Mouse (Mus musculus) 416B (cell line): ENCODE results near the gene Arhgap44.

Experiments
- DNase-seq: peaks from one replicate; pipeline ENCODE4 v3.0.0; 2011; ENCODE audit warnings: low read depth

Arhgap44 gene

DNA sequence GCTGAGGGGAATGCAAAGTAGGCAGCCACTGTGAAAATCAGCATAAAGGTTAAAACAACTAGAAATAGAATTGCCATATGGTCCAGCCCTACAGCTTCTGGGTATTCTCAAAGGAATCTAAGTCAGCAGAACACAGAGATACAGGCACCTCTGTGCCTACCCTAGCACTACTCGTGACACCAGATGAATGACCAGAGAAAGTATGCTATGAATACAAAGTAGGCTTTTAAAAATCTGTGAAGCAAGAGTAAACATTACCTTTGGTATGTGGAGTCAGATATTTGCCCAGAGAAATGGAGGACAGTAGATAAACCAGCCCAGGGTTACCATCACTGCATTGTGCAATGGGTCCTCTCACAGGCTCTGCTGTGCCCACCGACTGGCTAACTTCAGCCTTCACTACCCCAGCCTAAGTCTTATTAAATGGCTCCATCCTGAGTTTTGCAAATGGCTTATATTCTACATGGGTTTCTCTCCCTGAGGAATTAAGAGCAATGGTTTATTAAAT is 25.6 kb downstream of the Arhgap44 start:
- no peak for DNase-seq

DNA sequence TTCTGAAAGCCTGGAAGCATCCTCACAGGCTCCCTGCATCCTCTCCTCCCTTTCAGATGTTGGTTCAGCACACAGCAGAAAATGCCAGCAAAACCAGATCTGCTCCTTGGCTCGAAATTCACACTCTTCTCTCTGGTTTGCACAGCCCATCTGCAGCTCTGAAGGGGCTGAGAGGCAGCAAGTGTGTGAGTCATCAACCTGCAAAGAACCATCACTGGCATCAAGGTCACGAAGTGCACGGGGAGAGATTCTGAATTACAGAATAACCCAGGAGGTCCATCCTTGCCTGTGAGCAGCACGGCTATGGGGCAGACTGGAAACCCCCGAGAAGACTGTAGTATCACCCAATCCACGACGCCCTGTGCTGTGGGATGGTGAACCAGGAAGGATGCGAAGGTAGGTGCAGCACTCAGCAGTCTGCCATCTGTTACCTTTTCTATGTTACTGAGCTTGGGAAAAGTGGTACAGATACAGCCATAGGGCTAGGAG is 27.5 kb downstream of the Arhgap44 start:
- DNase-seq, result no peak

DNA sequence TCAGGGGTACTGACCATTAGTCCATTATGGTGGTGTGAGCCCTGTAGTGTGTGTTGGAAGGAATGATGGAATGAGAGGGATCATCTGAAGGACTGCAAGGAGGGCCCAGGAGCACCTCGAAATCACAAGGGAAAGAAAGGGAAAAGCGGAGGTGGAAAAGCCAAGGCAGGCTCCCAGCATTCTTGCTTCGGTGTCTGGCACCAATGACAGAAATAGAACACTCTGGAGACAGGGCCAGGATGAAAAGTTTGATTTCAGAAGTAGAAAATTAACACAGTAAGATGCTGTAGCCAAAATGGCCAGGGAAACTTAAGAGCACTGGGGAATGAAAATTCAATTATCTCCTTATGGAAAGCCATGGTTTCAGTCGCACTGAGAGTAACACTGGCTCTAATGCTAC is 29.1 kb downstream of the Arhgap44 start:
- no peak for DNase-seq

DNA sequence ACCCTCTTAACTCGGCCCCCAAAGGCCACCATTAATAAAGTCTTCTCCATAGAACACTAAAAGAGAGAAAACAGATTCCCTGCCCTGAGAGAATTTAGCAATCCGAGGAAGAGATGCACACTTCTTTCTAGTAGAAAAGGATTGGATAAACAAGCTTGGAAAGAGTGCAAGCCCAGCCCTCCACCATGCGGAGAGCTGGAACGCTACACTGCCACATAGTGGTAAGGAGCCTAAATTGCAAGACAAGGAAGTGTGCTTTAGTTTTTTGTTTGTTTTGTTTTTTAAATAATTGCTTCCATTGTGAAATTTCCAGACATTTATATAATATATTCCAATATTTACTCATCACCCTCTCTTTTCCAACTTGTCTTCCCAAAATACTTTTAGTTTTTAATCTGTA is 33.7 kb downstream of the Arhgap44 start:
- DNase-seq, result peak; percentile 2

DNA sequence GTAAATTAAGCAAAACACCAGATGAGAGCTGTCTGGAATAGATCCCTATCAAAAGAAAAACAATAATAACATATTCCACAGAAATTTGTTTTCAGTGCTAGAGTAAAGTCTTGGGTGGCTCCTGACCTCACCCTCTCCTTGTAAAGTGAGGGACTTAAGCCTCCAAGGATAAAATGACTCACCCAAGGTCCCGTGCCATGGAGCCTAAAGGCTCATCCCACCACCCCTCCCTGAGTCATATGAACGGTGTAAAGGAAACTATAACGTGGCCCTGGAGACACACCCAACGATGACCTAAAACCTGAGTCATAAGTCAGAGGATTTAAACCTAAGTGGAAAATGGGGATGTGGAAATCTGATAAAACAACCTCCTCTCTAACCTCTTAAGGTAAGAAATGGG is 34.1 kb downstream of the Arhgap44 start:
- DNase-seq, result peak; percentile 34

DNA sequence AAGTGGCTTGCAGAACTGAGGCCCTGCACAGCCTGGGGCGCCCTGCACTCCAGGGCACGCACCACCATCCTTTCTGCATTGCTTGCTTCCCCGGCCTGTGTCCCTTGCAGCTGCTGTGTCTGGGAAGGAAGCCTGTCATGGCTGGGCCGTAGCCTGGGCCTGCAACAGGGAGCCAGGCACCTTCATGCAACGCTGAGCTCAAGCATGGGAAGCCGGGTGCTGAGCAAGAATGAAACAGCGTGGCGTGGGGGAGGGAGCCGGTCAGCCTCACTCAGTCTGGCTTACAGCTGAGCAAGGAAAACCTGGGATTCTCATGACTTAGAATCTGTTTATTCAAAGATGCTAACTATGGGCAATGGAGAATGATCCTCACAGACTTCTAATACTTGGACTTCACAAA is 36.2 kb downstream of the Arhgap44 start:
- no peak for DNase-seq

DNA sequence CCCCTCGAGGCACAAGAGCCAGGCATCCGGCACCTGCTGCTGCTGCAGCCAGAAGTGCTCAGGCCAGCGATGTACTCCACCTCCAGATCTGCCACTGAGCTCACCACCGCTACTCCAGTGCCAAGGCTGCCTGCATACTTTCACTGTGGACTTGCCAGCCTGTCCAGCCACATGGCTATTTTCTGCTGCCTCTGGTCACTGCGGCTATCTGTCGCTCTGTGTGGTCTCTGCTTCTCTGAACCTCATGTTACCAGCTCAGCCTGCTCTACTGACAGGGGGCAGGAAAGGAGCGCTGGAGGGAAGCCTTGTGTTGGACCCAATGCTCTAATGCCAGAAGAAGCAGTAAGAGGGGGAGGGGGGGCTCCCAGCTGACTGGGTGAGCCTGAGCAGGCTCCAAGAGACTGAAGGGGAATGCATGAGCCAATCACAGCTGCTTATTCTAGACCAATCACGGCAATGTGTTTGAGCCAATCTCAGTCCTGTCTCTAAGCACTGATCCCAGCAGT is 37.8 kb downstream of the Arhgap44 start:
- no peak for DNase-seq

DNA sequence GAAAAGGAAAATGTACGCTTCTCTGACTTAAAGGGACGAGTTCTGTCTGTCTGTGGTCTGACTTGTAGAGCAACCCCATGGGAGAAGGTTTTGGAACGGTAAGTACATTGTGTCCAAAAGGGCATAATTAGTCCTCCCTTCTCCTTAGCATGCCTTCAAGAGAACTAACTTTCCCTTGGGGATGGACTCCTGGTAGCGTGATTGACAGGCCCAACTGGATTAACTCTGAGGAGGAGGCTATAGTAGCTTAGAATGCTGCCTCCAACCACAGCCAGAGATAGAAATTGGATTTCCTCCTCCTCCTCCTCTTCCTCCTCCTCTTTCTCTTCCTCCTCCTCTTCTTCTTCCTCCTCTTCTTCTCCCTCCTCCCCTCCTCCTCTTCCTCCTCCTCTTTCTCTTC is 42.5 kb downstream of the Arhgap44 start:
- DNase-seq, result no peak

DNA sequence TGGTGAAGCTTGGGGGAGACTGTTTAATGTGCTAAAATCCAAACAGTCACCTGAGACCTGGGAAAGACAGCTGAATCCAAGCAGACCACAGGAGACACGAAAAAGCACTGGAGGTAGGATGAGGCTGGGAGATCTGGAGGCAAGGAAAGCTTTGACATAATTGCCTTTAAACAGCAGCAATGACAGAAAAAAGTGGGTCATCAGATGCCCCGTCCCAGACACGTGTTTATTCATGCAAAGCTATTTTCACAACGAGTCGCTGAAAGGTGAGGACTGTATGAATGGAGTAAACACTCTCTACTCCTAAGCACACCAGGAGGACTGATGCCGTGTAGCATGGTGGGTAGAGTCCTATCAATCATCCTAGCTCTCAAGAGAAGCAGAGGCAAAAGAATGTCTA is 47.0 kb downstream of the Arhgap44 start:
- no peak for DNase-seq

DNA sequence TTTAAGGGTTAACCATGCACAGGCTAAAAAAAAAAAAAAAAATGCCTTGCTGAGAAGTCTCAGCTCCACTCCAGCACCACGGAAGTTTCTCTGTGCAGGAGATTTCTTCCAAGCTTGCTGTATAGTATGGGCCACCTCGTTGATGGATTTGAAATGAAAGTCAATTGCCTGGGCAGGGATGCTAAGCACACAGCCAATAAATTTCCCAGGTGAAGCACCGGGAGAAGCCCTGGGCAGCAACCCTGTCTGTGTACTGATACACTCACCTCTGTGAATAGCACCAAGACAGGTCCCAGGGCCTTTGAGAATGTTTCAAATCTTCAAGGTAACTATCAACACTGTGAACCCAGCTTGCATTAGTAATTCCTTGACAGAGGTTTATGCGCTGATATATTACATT is 50.7 kb downstream of the Arhgap44 start:
- no peak for DNase-seq

DNA sequence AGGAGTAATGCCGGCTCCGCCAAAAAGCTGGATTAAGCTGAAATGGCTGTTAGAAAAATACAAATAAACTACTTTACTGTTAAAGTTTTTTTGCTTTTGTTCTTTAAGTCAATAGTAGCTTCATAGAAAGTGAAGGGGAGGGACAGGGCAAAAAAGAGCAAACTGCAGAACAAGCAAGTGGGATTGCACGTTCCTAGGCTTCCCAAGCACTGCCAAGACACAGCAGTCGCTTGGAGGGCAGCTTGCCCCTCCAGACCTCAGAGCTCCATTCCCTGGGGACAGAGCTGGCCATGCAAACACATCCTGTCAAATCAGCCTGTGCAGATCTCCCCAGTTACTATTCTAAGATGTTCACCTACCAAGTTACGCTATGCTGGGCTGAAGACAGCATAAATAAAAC is 51.1 kb downstream of the Arhgap44 start:
- no peak for DNase-seq

DNA sequence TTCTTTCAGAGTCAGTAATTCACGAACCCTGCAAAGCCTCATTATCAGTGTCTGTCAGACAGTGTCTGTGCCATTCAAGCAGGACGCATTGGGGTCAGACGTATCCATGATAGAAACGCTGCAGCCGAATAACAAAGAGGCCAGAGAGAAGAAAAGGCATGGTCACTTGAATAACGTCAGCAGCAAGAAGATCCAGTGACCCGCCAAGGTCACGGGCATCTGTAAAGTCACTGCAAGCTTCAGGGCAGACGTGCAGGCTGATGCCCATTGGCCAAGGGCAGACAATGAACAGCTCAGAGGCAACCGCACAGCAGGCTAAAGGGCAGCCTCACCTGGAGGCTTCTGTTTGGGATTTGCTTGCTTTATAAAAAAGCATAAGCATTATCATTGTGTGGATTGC is 52.7 kb downstream of the Arhgap44 start:
- DNase-seq, result no peak

DNA sequence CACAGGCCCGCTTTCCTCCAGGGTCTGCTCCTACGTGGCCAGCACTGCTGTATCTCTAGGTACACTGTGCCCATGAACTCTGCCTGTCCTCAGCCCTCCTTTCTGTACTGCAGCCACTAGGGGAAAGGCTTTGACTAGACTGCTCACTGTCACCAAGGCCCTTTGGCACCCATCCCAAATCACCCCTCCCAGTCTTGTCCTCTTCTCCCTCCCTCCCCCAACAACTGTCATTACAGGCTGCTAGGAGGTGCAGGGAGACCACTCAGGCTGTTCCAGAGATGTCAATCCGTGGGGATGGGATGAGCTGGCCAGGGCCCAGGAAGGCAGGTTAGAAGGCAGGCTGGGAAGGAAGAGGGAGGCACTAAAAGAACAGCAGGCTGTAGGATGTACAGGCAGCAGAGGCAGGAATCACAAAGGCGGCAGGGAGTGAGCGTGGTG is 55.0 kb downstream of the Arhgap44 start:
- no peak for DNase-seq

DNA sequence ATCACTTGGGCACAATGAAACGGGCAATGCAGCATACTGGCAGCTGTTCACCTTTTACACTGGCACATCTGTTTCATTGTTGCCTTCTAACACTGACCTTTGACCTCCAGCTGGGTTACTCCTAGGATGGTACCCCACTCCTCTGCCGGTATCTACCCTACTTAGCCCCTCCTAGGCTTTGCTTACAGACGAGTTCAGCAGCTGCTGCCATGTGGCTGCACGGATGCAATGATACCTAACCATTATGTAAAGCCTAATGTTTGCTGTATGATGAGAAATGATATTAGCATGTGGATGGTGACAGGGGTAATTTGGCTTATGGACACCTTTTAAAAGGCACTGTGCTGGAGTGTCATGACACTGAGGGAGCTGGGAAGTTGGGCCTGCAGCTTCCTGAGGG is 55.6 kb downstream of the Arhgap44 start:
- no peak for DNase-seq

DNA sequence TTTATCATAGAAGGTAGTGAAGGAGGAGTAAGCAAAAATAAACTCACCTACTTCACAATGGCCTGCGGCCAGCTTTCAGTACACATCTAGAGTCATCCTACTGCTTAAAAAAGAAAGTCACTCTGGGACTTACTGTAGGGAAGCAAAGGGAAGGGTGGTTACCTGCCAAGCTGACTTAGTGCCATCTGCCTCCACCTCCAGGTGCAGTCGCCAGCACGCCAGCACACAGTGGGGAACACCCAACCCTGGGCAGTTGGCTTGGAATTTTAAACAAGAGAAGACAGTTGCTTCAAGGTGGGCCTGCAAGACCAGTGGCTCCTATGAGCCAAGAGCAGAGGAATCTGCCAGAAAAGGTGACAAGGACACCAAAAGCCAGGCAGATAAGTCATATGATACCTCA is 58.7 kb downstream of the Arhgap44 start:
- no peak for DNase-seq

DNA sequence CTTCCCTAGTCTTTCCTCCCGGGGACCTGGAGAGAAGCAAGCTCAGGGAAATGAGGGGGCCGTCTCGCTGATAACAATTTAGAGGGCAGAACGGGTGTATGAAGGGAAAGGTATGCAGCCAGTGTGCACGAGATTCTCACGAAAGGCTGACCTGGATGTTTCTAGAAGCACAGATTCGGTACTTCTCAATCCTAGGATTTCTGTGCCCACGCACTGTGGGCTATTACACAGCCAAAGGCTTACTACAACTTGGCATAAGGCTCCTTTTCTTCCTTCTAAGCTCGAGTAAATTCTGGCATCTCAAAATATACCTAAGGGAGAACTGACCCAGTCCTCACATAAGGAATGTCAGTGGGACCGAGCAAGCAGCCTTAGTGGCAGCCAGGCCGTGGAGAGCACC is 61.6 kb downstream of the Arhgap44 start:
- no peak for DNase-seq

DNA sequence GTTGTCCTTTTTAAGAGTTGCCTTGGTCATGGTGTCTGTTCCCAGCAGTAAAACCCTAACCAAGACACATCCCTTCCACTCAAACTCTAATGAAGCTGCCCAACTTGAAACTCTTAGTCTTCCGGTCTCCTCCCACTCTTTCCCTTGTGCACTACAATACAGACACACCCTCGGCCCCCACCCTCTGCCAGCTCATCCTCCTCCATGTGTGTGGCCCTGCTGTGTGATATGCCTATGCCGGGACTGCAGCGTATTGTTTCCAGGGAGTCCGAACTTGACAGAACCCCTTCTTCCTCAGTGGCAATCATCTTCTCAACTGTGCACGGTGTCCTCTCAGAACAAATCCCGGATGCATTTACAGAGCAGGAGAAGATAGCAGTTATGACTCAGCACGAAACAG is 62.7 kb downstream of the Arhgap44 start:
- DNase-seq, result no peak

DNA sequence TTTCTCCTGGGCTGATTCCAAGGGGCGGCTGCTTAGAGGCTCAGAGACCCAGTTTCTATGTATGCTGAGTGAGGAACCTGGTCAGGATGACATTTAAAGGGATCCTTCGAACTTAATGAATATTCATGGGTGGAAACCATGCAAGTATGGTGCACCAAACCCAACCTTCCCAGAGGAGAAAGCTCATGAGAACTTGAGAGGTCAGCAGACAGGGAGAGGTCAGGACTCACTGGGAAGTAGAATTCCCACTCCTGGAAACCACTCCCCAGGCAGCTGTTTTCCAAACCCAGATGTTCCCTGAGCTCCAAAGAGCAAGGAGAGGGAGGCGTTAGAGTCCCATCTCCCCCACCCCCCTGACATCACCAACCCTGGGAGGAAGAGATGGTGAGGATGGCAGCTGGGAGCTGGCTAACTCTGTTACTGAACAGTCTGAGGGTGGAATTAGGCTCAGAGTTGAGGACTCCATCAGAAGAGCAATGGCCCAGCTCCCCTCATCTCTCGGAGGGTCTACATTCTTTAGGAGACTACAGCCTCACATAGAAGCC is 65.2 kb downstream of the Arhgap44 start:
- no peak for DNase-seq

DNA sequence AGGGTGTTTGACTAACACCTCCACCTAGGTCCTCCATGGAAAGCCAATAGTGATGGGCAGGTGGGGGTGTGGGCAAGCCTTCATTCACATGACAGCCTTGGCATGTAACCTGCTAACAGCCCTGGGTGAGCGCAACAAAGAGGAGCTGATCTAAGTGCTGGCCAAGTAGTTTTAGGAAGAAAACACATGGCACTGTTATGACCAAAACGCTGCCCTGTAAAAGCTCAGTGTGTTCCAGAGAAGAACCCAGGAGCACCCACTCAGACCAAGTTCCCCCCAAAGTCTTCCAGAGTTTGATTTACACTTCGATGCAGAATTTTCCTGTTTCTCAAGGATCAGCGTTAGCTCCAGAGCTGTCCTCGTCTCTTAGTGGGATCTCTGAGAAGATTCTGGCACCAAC is 65.9 kb downstream of the Arhgap44 start:
- DNase-seq, result no peak

DNA sequence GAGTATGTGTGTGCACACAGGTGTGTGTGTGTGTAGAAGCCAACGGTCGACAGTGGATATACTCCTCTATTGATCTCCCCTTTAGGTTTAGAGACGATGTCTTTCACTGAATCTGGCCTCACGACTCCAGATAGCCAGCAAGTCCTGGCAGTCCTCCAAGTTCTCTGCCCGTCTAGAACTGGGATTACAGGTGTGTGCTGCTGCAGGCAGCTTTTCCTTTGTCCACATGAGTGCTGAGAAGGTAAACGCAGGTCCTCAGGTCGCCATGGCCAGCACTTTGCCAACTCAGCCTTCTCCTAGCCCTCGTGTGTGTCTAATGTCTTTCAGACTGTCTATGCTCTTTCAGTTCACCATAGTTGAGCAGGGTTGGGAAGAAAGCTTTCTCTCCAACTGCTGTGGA is 69.9 kb downstream of the Arhgap44 start:
- no peak for DNase-seq

DNA sequence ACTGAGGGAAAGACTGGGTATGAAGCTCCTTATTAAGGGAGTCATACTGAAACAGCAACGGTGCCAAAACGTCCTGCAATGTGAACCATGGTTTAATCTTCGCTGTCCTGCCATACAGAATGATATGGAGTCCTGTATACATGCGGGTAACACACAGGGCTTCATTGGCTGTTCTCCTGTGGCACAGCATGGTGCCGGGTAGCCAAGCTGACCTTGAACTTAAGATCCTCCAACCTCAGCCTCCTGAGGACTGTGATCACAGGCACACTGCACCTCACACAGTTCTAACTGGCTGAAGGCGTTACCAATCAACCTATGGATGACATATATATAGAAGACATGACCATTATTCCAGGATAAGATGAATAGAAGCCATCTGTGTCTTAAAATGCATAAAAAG is 72.4 kb downstream of the Arhgap44 start:
- DNase-seq, result no peak

DNA sequence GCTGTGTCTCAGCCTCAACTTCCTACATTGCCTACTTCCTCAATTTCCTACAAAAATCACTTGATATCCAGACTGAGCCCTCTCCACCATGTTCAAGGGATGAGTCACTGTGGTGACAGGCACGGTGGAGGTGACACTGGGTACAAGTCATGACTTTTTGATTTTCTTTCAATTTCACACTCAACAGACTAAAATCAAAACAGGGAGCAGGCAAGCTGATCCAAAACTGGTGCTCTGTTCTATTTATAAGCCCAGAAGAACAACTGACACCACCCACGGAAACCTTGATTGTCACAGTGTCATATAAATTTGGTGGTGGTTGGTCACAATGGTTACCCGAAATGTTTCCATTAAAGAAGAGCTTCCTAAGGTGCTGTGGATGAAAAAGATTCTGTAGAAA is 72.8 kb downstream of the Arhgap44 start:
- DNase-seq, result peak; percentile 14

DNA sequence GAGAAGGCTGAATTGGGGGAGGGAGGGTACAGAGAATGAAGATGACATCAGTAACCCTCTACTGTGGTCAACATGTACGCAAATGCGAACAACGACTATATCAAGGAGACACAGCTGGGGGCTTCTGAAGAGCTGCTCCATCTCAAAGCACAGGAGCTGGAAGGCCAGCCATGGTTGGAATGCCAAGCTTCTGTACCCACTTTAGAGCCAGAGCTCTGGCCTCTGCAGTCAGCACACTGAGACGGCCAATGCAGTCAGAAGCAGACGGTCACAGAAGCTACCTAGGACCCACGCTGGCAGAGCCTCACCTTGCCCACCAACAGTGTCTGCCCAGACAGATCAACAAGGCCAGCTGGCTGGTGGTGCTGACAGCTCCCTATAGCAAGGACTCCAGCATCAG is 73.5 kb downstream of the Arhgap44 start:
- DNase-seq, result no peak

DNA sequence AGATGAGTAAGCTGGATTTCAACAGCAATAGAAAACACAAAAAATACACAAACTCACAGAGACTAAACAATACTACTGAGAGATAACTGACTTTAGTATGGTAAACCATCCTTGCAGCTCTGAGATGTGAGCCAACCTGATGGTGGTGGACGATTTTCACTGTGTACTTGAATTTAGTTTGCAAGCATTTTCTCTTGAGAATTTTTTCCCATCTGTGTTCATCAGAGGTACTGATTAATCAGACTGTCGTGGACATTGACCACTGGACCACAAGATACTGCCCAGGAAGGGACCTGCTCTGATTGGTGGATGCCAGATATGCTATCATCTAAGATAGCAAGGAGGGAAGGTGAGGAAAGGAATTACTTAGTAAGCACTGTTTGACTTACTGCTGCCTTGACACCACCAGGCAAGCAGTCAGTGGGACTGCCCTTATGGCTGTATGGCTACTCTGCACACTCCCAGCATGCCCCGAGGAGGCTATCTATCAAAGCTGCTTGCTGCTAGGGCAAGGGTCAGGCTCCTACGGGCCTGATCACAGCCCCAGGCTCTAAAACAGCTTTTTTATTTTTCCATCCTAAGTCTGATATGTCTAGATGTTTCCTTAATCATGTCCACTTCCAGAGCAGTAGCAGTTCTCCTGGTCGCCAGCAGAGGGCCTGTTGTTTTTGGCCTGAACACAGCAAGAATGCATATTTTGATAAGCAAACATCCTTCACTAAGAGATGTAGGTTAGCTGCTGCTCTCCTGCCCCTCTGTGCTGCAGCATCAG is 74.1 kb downstream of the Arhgap44 start:
- DNase-seq, result peak; percentile 28
